Mouse (Mus musculus): Measurements from ENCODE around the gene Lnx1.

GRCm38 (mm10) chr5:74732613-74733012 is 29.9 kb upstream of the Lnx1 start:
- TF ChIP-seq POLR2A (IDR thresholded peaks at IDR 0.05; ENCODE audit: low read depth, low read length), result no peak
- TF ChIP-seq CTCF (IDR thresholded peaks at IDR 0.05; ENCODE audit: extremely low read depth, insufficient read depth, insufficient read length, insufficient replicate concordance), result no peak
